Mouse (Mus musculus) erythroblast, embryonic 14.5 days (primary cell): ENCODE data around the gene Gp1ba.

Source experiments
- GATA1 ChIP-seq: IDR thresholded peaks from 2 replicates; pipeline ENCODE4 v1.6.1; 2012; ENCODE audit warnings: low read length, inconsistent platforms, mixed read lengths
- TAL1 ChIP-seq: IDR thresholded peaks from 3 replicates; pipeline ENCODE4 v1.6.1; 2012; ENCODE audit warnings: low read length, inconsistent platforms, mixed read lengths

GRCm38 (mm10) chr11:70681897-70682581, 43.1 kb downstream of the Gp1ba start:
- TF ChIP-seq TAL1 (no peak), GATA1 (no peak)
